Mouse (Mus musculus) brain, adult 2 months (tissue): ENCODE data around the gene Trmo.
A peak's percentile ranks its signal among the peaks of the same experiment; 100 is the strongest.

Experiments used
- DNase-seq: peaks from one replicate; pipeline ENCODE4 v3.0.0; 2011; ENCODE audit warnings: low read depth, low spot score

Gene Trmo

GRCm38 (mm10) chr4:46389013-46389611, at the start of gene Trmo:
Trmo (minus strand) TSS chr4:46389437.
- DNase-seq, result peak; percentile 98

GRCm38 (mm10) chr4:46432339-46433036, 43.3 kb upstream of the Trmo start:
- no peak for DNase-seq

- peak; percentile 61 for DNase-seq
Observed at GRCm38 (mm10) chr4:46428903-46429499, 39.8 kb upstream of the Trmo start.

- DNase-seq, result no peak
Observed at GRCm38 (mm10) chr4:46422625-46423024, 33.4 kb upstream of the Trmo start.

GRCm38 (mm10) chr4:46418851-46419250, 29.6 kb upstream of the Trmo start:
- no peak for DNase-seq

GRCm38 (mm10) chr4:46417491-46417890, 28.3 kb upstream of the Trmo start:
- no peak for DNase-seq

- DNase-seq, result no peak
Observed at GRCm38 (mm10) chr4:46413406-46413805, 24.2 kb upstream of the Trmo start, which contains the start of gene Hemgn. Hemgn (minus strand) TSS chr4:46413506.

GRCm38 (mm10) chr4:46412113-46412512, 22.9 kb upstream of the Trmo start:
- DNase-seq, result no peak

- DNase-seq, result no peak
Observed at GRCm38 (mm10) chr4:46411489-46411888, 22.3 kb upstream of the Trmo start.

- no peak for DNase-seq
Observed at GRCm38 (mm10) chr4:46410677-46411076, 21.4 kb upstream of the Trmo start.

GRCm38 (mm10) chr4:46406966-46407703, 17.9 kb upstream of the Trmo start:
- DNase-seq, result no peak

- no peak for DNase-seq
Observed at GRCm38 (mm10) chr4:46404042-46404795, 15.0 kb upstream of the Trmo start.

- no peak for DNase-seq
Observed at GRCm38 (mm10) chr4:46398839-46399238, 9.6 kb upstream of the Trmo start.

- DNase-seq, result no peak
Observed at GRCm38 (mm10) chr4:46395736-46396135, 6.5 kb upstream of the Trmo start.

GRCm38 (mm10) chr4:46394388-46394787, 5.2 kb upstream of the Trmo start:
- DNase-seq, result no peak

GRCm38 (mm10) chr4:46390390-46390970, 1.2 kb upstream of the Trmo start:
- DNase-seq, result peak; percentile 88

GRCm38 (mm10) chr4:46389612-46390341, 540 bp upstream of the Trmo start:
- DNase-seq, result peak; percentile 68

- no peak for DNase-seq
Observed at GRCm38 (mm10) chr4:46388556-46388955, 681 bp downstream of the Trmo start.

GRCm38 (mm10) chr4:46374869-46375368, 14.3 kb downstream of the Trmo start:
- peak; percentile 91 for DNase-seq

GRCm38 (mm10) chr4:46374455-46374854, 14.8 kb downstream of the Trmo start:
- peak; percentile 25 for DNase-seq
